In genomic region chr1:159545470-159546145, GRCm38 (mm10) we compare ENCODE assay signal across 37 mouse cellular contexts. TPM values are rescaled to one million over a fixed set of nuclear protein-coding genes. Genes with fewer than 3 reads are reported as not detected.
DNase-seq lines count a peak whose midpoint lies in the region; ATAC-seq and TF ChIP-seq lines count a peak whose summit lies in the region.
"Had no signal": no experiment of that assay in that cellular context is flagged by ENCODE, and none has a peak within 500 bp of the region (broad histone marks: within the 10 kb centered on the region; RNA-seq: fewer than 3 reads in every experiment).

No protein-coding gene starts in this region.

- peak overlapping the region; percentile 30; the same call in 1 of the 2 replicates for H3K27ac ChIP-seq in forebrain, embryonic 10.5 days
- H3K27ac ChIP-seq in forebrain, embryonic 12.5 days = no peak overlapping the region
- no peak overlapping the region for H3K27ac ChIP-seq in heart, embryonic 10.5 days
- H3K27ac ChIP-seq in midbrain, embryonic 11.5 days (ENCODE audit: low read depth, low read length) = no peak overlapping the region
- no peak overlapping the region for H3K27ac ChIP-seq in midbrain, postnatal 0 days (ENCODE audit: low read depth, low read length)
- H3K27ac ChIP-seq in midbrain, embryonic 13.5 days = peak overlapping the region; percentile 27
- H3K27ac ChIP-seq: gastrocnemius, adult 2 months; heart, adult 2 months; heart, embryonic 13.5 days; left cerebral cortex, adult 2 months; limb, embryonic 12.5 days; liver, embryonic 15.5 days; neural tube, embryonic 15.5 days had no signal

- no peak for ATAC-seq in forebrain, embryonic 12.5 days (ENCODE audit: low FRiP score)
- peak; percentile 62; the same call in 1 of the 2 replicates for ATAC-seq in midbrain, embryonic 11.5 days (ENCODE audit: low FRiP score)
- ATAC-seq in midbrain, postnatal 0 days (ENCODE audit: low FRiP score) = no peak
- ATAC-seq in midbrain, embryonic 13.5 days = peak; percentile 45
- ATAC-seq: activated CD4-positive, CD25-positive, alpha-beta regulatory T cell, adult 4 months; intestine, embryonic 16.5 days had no signal

- DNase-seq in forebrain, embryonic 10.5 days (ENCODE audit: extremely low spot score, low spot score) = no peak
- peak; percentile 63 for DNase-seq in heart, adult 11 months
- no peak for DNase-seq in heart, embryonic 10.5 days (ENCODE audit: low spot score)
- no peak for DNase-seq in midbrain, embryonic 11.5 days (ENCODE audit: low spot score, missing footprints)
- DNase-seq in midbrain, postnatal 0 days (ENCODE audit: low spot score) = no peak
- DNase-seq in layer of hippocampus, postnatal 14 days (ENCODE audit: low spot score in 2 of 2) = no peak
- DNase-seq: adrenal gland, adult 2 months; adrenal gland, postnatal 36 days; cerebellum, adult 2 months; cerebellum, postnatal 14 days; gastrocnemius, adult 2 months; gastrocnemius, postnatal 36 days; heart, adult 2 months; heart, postnatal 10 days; kidney, adult 9 months; kidney, postnatal 10 days; layer of hippocampus, adult 9-11 months; lung, embryonic 14.5 days; lung, postnatal 14 days; retina, postnatal 1 day; spleen, adult 18-20 months; thymus, postnatal 14 days had no signal

- H3K27me3 ChIP-seq in forebrain, embryonic 10.5 days (ENCODE audit: poor library complexity, severe bottlenecking) = 0 out of 2 replicates have a peak, but pooled peaks cover 7% of the 10 kb centered on the region
- H3K27me3 ChIP-seq in forebrain, embryonic 12.5 days = 0 out of 2 replicates have a peak, but pooled peaks cover 3% of the 10 kb centered on the region
- H3K27me3 ChIP-seq in heart, embryonic 10.5 days (ENCODE audit: insufficient read depth, poor library complexity, severe bottlenecking) = no peaks in the 10 kb centered on the region
- no peaks in the 10 kb centered on the region; the same call in 1 of the 2 replicates for H3K27me3 ChIP-seq in midbrain, embryonic 11.5 days (ENCODE audit: control insufficient read depth, insufficient read depth, low read length)
- H3K27me3 ChIP-seq in midbrain, postnatal 0 days (ENCODE audit: insufficient read depth, low read length) = no peaks in the 10 kb centered on the region
- no peaks in the 10 kb centered on the region for H3K27me3 ChIP-seq in midbrain, embryonic 13.5 days
- H3K27me3 ChIP-seq: limb, embryonic 12.5 days; liver, embryonic 15.5 days; neural tube, embryonic 15.5 days had no signal

- H3K9me3 ChIP-seq in forebrain, embryonic 10.5 days = no peaks in the 10 kb centered on the region
- H3K9me3 ChIP-seq in forebrain, embryonic 12.5 days = no peaks in the 10 kb centered on the region
- no peaks in the 10 kb centered on the region for H3K9me3 ChIP-seq in heart, embryonic 10.5 days
- no peaks in the 10 kb centered on the region for H3K9me3 ChIP-seq in midbrain, embryonic 11.5 days (ENCODE audit: control insufficient read depth, low read length)
- no peaks in the 10 kb centered on the region for H3K9me3 ChIP-seq in midbrain, postnatal 0 days (ENCODE audit: low read length)
- H3K9me3 ChIP-seq in midbrain, embryonic 13.5 days = no peaks in the 10 kb centered on the region
- H3K9me3 ChIP-seq: heart, embryonic 13.5 days; limb, embryonic 12.5 days; liver, embryonic 15.5 days; neural tube, embryonic 15.5 days had no signal

- no peak overlapping the region for H3K4me3 ChIP-seq in forebrain, embryonic 10.5 days
- no peak overlapping the region for H3K4me3 ChIP-seq in forebrain, embryonic 12.5 days (replicated peaks)
- no peak overlapping the region for H3K4me3 ChIP-seq in heart, embryonic 10.5 days
- no peak overlapping the region for H3K4me3 ChIP-seq in midbrain, embryonic 11.5 days (ENCODE audit: low read depth, low read length)
- H3K4me3 ChIP-seq in midbrain, postnatal 0 days (ENCODE audit: low read depth, low read length) = no peak overlapping the region
- no peak overlapping the region for H3K4me3 ChIP-seq in midbrain, embryonic 13.5 days (replicated peaks)
- H3K4me3 ChIP-seq: erythroblast, embryonic 14.5 days; gastrocnemius, adult 2 months; heart, adult 2 months; heart, embryonic 13.5 days; left cerebral cortex, adult 2 months; limb, embryonic 12.5 days; liver, embryonic 15.5 days; neural tube, embryonic 15.5 days had no signal

- H3K36me3 ChIP-seq in forebrain, embryonic 10.5 days (replicated peaks) = no peaks in the 10 kb centered on the region
- no peaks in the 10 kb centered on the region for H3K36me3 ChIP-seq in forebrain, embryonic 12.5 days (replicated peaks)
- H3K36me3 ChIP-seq in heart, embryonic 10.5 days = no peaks in the 10 kb centered on the region
- no peaks in the 10 kb centered on the region for H3K36me3 ChIP-seq in midbrain, embryonic 11.5 days (ENCODE audit: control insufficient read depth, insufficient read depth, low read length)
- H3K36me3 ChIP-seq in midbrain, postnatal 0 days (ENCODE audit: insufficient read depth, low read length) = no peaks in the 10 kb centered on the region
- no peaks in the 10 kb centered on the region for H3K36me3 ChIP-seq in midbrain, embryonic 13.5 days
- H3K36me3 ChIP-seq: heart, embryonic 13.5 days; limb, embryonic 12.5 days; liver, embryonic 15.5 days; neural tube, embryonic 15.5 days had no signal

- WGBS in forebrain, embryonic 10.5 days = 85% methylated on average over 9 of the region's 9 CpGs
- WGBS in forebrain, embryonic 12.5 days = 69% methylated on average over 9 of the region's 9 CpGs
- 73% methylated on average over 9 of the region's 9 CpGs for WGBS in heart, embryonic 10.5 days
- 64% methylated on average over 9 of the region's 9 CpGs for WGBS in midbrain, embryonic 11.5 days
- 53% methylated on average over 9 of the region's 9 CpGs for WGBS in midbrain, postnatal 0 days
- 59% methylated on average over 9 of the region's 9 CpGs for WGBS in midbrain, embryonic 13.5 days

- no peak overlapping the region for H3K9ac ChIP-seq in forebrain, embryonic 12.5 days
- no peak overlapping the region for H3K9ac ChIP-seq in midbrain, embryonic 11.5 days (ENCODE audit: low read length)
- H3K9ac ChIP-seq in midbrain, postnatal 0 days (replicated peaks; ENCODE audit: low read length, poor library complexity, severe bottlenecking) = no peak overlapping the region
- H3K9ac ChIP-seq in midbrain, embryonic 13.5 days (replicated peaks) = no peak overlapping the region
- H3K9ac ChIP-seq: heart, embryonic 13.5 days; limb, embryonic 12.5 days; liver, embryonic 15.5 days; lung, embryonic 14.5 days; neural tube, embryonic 15.5 days had no signal

- TF ChIP-seq CTCF in midbrain, postnatal 0 days (IDR thresholded peaks at IDR 0.05) = no peak

- no peak overlapping the region for H3K4me2 ChIP-seq in forebrain, embryonic 12.5 days
- no peak overlapping the region for H3K4me2 ChIP-seq in midbrain, embryonic 11.5 days
- no peak overlapping the region for H3K4me2 ChIP-seq in midbrain, postnatal 0 days (ENCODE audit: low read depth, low read length, poor library complexity, severe bottlenecking)
- H3K4me2 ChIP-seq in midbrain, embryonic 13.5 days (replicated peaks) = no peak overlapping the region
- H3K4me2 ChIP-seq: heart, embryonic 13.5 days; limb, embryonic 12.5 days; liver, embryonic 15.5 days; lung, embryonic 14.5 days; neural tube, embryonic 15.5 days had no signal

- peaks cover 7% of the 10 kb centered on the region for H3K4me1 ChIP-seq in forebrain, embryonic 10.5 days
- peaks cover 12% of the 10 kb centered on the region for H3K4me1 ChIP-seq in forebrain, embryonic 12.5 days
- no peaks in the 10 kb centered on the region for H3K4me1 ChIP-seq in heart, embryonic 10.5 days
- peaks cover 3% of the 10 kb centered on the region; the same call in 1 of the 2 replicates for H3K4me1 ChIP-seq in midbrain, embryonic 11.5 days (ENCODE audit: control insufficient read depth, insufficient read depth, low read length)
- H3K4me1 ChIP-seq in midbrain, postnatal 0 days (ENCODE audit: insufficient read depth, low read length) = peaks cover 2% of the 10 kb centered on the region; the same call in 1 of the 2 replicates
- H3K4me1 ChIP-seq in midbrain, embryonic 13.5 days (replicated peaks) = peaks cover 15% of the 10 kb centered on the region
- H3K4me1 ChIP-seq: heart, embryonic 13.5 days; limb, embryonic 12.5 days; liver, embryonic 15.5 days had no signal

RNA-seq across cellular contexts. Expression of gene Tnr, which starts 22.0 kb away (rescaled TPM):
- polyA plus RNA-seq in forebrain, embryonic 10.5 days (2016; fragmentation: Nextera tagmentation; extraction: Ambion mirVana) = 0.05 and 0.16 TPM in 2 replicates
- polyA plus RNA-seq in forebrain, embryonic 12.5 days (2016; fragmentation: Nextera tagmentation; extraction: Ambion mirVana) = 0.75 and 1.4 TPM in 2 replicates
- 0.04 TPM in 1 of 2 replicates, not detected in the other for polyA plus RNA-seq in heart, embryonic 10.5 days (2016; fragmentation: Nextera tagmentation; extraction: Ambion mirVana)
- polyA plus RNA-seq in midbrain, embryonic 11.5 days (2014; fragmentation: Nextera tagmentation; extraction: Ambion mirVana) = 0.16 and 0.77 TPM in 2 replicates
- 49.7 and 50.9 TPM in 2 replicates for total RNA-seq in midbrain, postnatal 0 days (2014; rRNA removed)
- 3.4 and 5.8 TPM in 2 replicates for polyA plus RNA-seq in midbrain, postnatal 0 days (2015; fragmentation: Nextera tagmentation; extraction: Ambion mirVana)
- 1.7 and 2.9 TPM in 2 replicates for polyA plus RNA-seq in midbrain, embryonic 13.5 days (2015; fragmentation: Nextera tagmentation; extraction: Ambion mirVana)
- total RNA-seq in layer of hippocampus, postnatal 14 days (2021) = 100 to 1,000 TPM; 168 to 172 TPM
- total RNA-seq: CH12.LX; ES-E14; gastrocnemius, adult 2 months; gastrocnemius, postnatal 36 days; hematopoietic stem cell, adult 5-6 weeks; liver, adult 2 months; megakaryocyte progenitor cell, adult 5-6 weeks had no signal
- polyA plus RNA-seq: erythroblast, embryonic 14.5 days; heart, embryonic 13.5 days; limb, embryonic 12.5 days; liver, adult 2 months; lung, embryonic 14.5 days had no signal

Comparison
In these comparisons a context has a peak if more than half of its experiments do, and no peak if none do; other contexts are left out.
1. H3K27ac ChIP-seq: peak in forebrain, embryonic 10.5 days (single experiment) and midbrain, embryonic 13.5 days (single experiment); none in forebrain, embryonic 12.5 days (single experiment), heart, embryonic 10.5 days (single experiment), midbrain, embryonic 11.5 days (single experiment) and midbrain, postnatal 0 days (single experiment).
2. ATAC-seq: peak in midbrain, embryonic 11.5 days (single experiment) and midbrain, embryonic 13.5 days (single experiment); none in forebrain, embryonic 12.5 days (single experiment) and midbrain, postnatal 0 days (single experiment).